Mouse (Mus musculus): ENCODE results near the gene Pxn.

DNA sequence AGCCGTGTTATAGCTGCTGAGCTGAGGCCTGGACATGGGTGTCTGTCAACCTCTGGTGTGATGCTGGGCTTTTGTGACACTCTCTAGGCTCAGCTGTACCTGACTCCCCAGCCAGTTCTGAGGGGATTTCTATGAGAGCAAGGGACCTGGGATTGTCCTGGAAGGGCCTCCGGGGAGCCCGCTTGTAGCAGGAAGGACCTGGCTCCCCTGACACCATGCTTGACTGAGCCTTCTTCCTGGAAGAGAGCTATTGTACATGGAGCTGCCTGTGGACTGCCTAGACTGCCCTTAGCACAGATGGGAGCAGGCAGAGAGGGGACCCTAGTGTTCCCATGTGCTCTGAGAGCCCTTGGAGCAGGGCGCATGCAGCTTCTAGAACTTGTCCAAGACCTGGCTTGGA lies 18.9 kb downstream of the Pxn start:
- TF ChIP-seq POLR2A (IDR thresholded peaks at IDR 0.05; ENCODE audit: insufficient read depth, low read length) (no peak), CTCF (IDR thresholded peaks at IDR 0.05; ENCODE audit: low read depth, low read length) (no peak), EP300 (IDR thresholded peaks at IDR 0.05; ENCODE audit: insufficient read depth, low read depth, low read length) (no peak)
